Mouse (Mus musculus) hindbrain, embryonic 12.5 days (tissue): Measurements from ENCODE around the gene Dmbx1. TPM values are rescaled to one million over a fixed set of nuclear protein-coding genes. Genes with fewer than 3 reads are reported as not detected.

Experiments
- ATAC-seq: fragments of 200-750 bp; cut with Nextera tagmentation; 2 replicates; pipeline ENCODE4 v1.8.0; 2017; ENCODE audit warnings: moderate TSS enrichment; ENCODE audit not compliant: low FRiP score
- H3K27ac ChIP-seq: fragments of 300-500 bp; sonication (generic); 2 replicates; pipeline ENCODE4 v1.5.1; 2016; ENCODE audit warnings: mild to moderate bottlenecking
- H3K27me3 ChIP-seq: fragments of 300-500 bp; sonication (generic); 2 replicates; pipeline ENCODE4 v1.6.1; 2016; ENCODE audit warnings: mild to moderate bottlenecking
- H3K36me3 ChIP-seq: fragments of 300-500 bp; sonication (generic); 2 replicates; pipeline ENCODE4 v1.6.1; 2016; ENCODE audit warnings: mild to moderate bottlenecking
- H3K4me1 ChIP-seq: fragments of 300-500 bp; sonication (generic); 2 replicates; pipeline ENCODE4 v1.6.1; 2016
- H3K4me2 ChIP-seq: fragments of 300-500 bp; sonication (generic); replicated peaks from 2 replicates; pipeline ENCODE4 v1.6.1; 2016; ENCODE audit warnings: mild to moderate bottlenecking
- H3K4me3 ChIP-seq: fragments of 300-500 bp; sonication (generic); 2 replicates; pipeline ENCODE4 v1.5.1; 2016; ENCODE audit warnings: mild to moderate bottlenecking
- H3K9ac ChIP-seq: fragments of 300-500 bp; sonication (generic); 2 replicates; pipeline ENCODE4 v1.6.1; 2016; ENCODE audit warnings: mild to moderate bottlenecking, moderate library complexity
- H3K9me3 ChIP-seq: fragments of 300-500 bp; sonication (generic); replicated peaks from 2 replicates; pipeline ENCODE4 v1.6.1; 2016; ENCODE audit warnings: mild to moderate bottlenecking
- WGBS: fragments of 180-500 bp; shearing (Covaris S2); methylation state at CpG from one replicate; pipeline ENCODE4 v1.1.7; 2016; 5-methylcytosine and 5-hydroxymethylcytosine counted together
- polyA plus RNA-seq: library from polyadenylated mRNA; unstranded; fragments of >200 nt; fragmentation: Nextera tagmentation; extraction: Ambion mirVana; gene quantifications from 2 replicates; pipeline ENCODE4 v1.2.1, GENCODE M21; 2016

Gene Dmbx1
- polyA plus RNA-seq, 1 experiment from 2014 or later, result 14.7 TPM

DNA sequence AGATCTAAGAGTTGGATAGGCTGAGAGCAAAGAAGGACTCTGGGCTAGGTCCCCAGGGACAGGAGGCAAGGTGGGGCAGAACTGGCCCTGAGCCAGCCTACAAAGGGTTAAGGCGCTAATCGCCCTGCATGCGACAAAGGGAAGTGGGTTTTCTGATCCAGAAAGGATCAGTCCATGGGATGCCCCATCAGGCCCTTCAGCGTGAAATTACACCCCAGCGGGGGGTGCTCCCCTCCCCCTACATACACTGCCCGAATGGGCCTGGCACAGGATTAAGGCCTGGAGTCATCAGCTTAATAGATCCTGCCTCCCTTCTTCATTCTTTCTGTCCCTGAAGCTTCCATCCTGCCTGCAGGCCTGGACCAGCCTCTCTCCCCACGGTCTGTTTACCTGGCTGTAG lies 34.0 kb downstream of the Dmbx1 start:
- Histone ChIP-seq H3K27me3 (peaks cover 79% of the 10 kb centered on the region), H3K4me2 (no peak overlapping the region), H3K9ac (no peak overlapping the region), H3K4me3 (no peak overlapping the region), H3K9me3 (no peaks in the 10 kb centered on the region), H3K36me3 (no peaks in the 10 kb centered on the region), H3K27ac (no peak overlapping the region), H3K4me1 (peaks cover 24% of the 10 kb centered on the region)
- WGBS, result 4% methylated on average over 7 of the region's 7 CpGs
- ATAC-seq, result peak; percentile 32; the same call in 1 of the 2 replicates

DNA sequence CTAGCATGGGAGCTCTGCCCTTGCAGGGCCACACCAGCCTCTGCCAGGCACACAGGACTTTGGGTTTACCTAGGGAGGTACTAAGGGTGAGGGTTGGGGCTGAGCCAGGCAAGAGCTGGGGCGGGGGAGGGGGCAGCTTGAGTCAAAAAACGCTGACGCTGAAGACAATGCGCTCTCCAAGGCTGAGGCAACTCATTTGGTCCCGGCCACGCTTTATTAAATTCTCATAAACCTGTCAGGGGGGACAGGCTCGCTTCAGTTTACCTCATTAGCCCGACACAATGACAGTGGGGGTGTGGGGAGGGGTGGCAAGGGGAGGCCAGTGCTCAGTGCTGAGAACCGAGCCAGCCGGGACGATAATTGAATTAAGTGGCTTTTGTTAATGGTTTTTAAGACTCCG lies 35.4 kb downstream of the Dmbx1 start:
- Histone ChIP-seq H3K36me3 (no peaks in the 10 kb centered on the region), H3K4me3 (no peak overlapping the region), H3K4me2 (no peak overlapping the region), H3K9me3 (no peaks in the 10 kb centered on the region), H3K9ac (no peak overlapping the region), H3K4me1 (peaks cover 24% of the 10 kb centered on the region), H3K27me3 (peaks cover 86% of the 10 kb centered on the region), H3K27ac (no peak overlapping the region)
- ATAC-seq, result peak; percentile 82
- WGBS, result 6% methylated on average over 12 of the region's 12 CpGs

DNA sequence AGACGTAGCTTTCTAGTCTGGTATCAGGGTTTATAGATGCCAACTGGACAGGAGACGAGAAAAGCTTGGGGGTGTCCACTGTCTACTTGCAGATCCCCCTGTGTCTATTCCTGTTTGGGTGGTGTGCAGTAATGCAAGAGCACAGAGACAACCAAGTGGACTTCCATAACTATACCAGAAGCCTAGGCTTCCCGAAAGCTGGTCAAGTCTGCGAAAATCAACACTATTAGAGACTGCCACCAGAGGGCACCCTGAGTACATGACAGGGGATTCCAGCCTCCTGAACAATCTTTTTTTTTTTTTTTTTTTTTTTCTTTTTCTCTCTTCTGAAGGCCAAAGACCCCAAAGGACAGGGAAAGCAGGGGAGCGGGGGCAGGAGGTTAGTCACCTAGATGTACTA lies 36.9 kb downstream of the Dmbx1 start:
- no peak for ATAC-seq
- Histone ChIP-seq H3K4me1 (peaks cover 31% of the 10 kb centered on the region), H3K27ac (no peak overlapping the region), H3K36me3 (no peaks in the 10 kb centered on the region), H3K4me3 (no peak overlapping the region), H3K4me2 (no peak overlapping the region), H3K9ac (no peak overlapping the region), H3K27me3 (peaks cover 87% of the 10 kb centered on the region), H3K9me3 (no peaks in the 10 kb centered on the region)
- WGBS, result 22% methylated on average over 5 of the region's 5 CpGs

DNA sequence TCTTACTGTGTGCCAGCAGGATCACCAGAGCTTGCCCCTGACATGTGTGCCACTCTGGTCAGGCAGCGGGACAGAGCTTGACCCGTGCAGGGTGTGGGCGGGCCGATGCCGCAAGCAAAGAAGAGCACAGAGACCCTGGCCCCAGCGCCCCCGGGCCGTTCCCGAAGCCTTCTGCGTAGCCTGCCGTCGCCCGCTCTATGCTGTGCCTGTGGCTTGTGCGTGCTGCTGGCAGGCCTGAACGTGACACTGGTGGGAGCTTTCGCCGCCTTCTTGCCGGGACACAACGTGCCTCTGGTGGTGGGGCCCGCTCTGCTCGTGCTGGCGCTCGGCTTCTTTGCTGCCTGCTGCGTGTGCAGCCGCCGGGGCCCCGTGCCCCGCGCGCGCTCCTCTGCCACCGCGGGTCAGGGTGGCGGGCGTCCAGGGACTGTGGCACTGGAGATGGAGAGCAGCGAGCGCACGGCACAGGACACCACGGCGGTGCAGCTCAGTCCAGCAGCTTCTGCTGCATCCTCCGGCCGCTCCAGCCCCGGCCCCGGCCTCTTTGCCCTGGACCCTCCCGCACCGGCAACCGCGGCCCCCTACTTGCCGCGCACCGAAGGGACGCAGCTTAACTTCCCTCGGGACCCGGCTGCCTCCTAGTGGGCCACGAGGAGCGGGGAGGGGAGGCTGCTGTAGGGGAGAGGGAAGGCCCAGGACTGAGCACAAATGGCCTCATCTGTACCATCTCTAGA lies 41.7 kb downstream of the Dmbx1 start:
- peaks cover 73% of the 10 kb centered on the region for H3K27me3 ChIP-seq

DNA sequence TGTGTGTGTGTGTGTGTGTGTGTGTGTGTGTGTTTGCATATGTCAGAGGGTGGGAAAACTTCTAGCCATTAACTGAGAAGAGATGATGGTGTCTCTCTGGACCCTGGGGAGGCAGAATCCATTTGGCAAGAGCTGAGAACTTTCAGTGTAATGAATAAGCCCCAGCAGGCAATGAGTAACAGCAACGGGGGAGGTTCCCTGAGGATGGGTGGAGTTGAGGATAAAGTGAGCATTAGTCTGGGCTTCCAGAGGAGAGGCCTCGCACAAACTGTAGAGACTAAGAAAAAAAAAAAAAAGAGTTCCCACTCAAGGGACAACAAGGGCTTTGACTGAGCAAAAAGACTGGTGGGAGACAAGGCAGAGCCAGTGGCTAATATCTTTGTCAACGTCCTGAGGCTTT lies 45.4 kb downstream of the Dmbx1 start:
- H3K36me3 ChIP-seq, result no peaks in the 10 kb centered on the region
- no peak for ATAC-seq
- 10% methylated on average over 3 of the region's 3 CpGs for WGBS
- H3K4me2 ChIP-seq, result no peak overlapping the region
- H3K27me3 ChIP-seq, result peaks cover 75% of the 10 kb centered on the region
- no peak overlapping the region for H3K9ac ChIP-seq
- no peaks in the 10 kb centered on the region for H3K9me3 ChIP-seq
- no peak overlapping the region for H3K27ac ChIP-seq
- H3K4me1 ChIP-seq, result peaks cover 18% of the 10 kb centered on the region
- H3K4me3 ChIP-seq, result no peak overlapping the region

More for the DNA sequence above, 41.7 kb downstream of the Dmbx1 start:
- Histone ChIP-seq H3K4me2 (peak overlapping the region; percentile 80), H3K9ac (peak overlapping the region; percentile 65), H3K9me3 (no peaks in the 10 kb centered on the region), H3K27ac (no peak overlapping the region), H3K4me1 (peaks cover 9% of the 10 kb centered on the region), H3K36me3 (no peaks in the 10 kb centered on the region), H3K4me3 (peak overlapping the region; percentile 41)
- WGBS, result under 1% methylated on average over 56 of the region's 56 CpGs
- peak; percentile 71 for ATAC-seq

DNA sequence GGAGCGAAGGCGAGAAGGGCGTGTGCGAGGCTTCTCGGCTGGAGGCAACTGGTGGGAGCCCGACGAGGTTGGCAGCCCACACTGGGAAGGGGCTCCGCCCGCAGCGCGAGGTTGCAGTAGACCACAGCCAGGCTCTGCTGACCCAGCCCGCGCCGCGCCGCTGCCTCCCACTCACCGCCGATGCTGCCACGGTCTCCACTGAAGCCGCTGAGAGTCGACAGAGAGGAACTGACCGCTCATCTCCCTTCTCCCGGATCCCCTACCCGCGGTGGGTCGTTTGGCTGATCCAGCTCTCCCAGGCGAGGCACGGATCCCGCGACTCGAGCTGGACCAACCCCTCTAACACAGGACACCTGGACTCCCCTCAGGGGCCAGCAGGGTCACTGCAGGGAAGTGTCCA lies 49.2 kb downstream of the Dmbx1 start, which contains the start of gene 6430628N08Rik:
Gene 6430628N08Rik, plus strand, starts transcription at position 113 of the 400 bp plus-strand sequence.
- H3K4me2 ChIP-seq, result peak within 1 kb of the TSS; percentile 58
- H3K9me3 ChIP-seq, result no peaks in the 10 kb centered on the region
- under 1% methylated on average over 31 of the region's 31 CpGs for WGBS
- H3K4me1 ChIP-seq, result peaks cover 9% of the 10 kb centered on the region
- ATAC-seq, result peak; percentile 33; the same call in 1 of the 2 replicates
- H3K27ac ChIP-seq, result no peak within 1 kb of the TSS
- H3K36me3 ChIP-seq, result no peaks in the 10 kb centered on the region
- peak within 1 kb of the TSS; percentile 42 for H3K9ac ChIP-seq
- peak within 1 kb of the TSS; percentile 32 for H3K4me3 ChIP-seq
- H3K27me3 ChIP-seq, result peaks cover 47% of the 10 kb centered on the region

DNA sequence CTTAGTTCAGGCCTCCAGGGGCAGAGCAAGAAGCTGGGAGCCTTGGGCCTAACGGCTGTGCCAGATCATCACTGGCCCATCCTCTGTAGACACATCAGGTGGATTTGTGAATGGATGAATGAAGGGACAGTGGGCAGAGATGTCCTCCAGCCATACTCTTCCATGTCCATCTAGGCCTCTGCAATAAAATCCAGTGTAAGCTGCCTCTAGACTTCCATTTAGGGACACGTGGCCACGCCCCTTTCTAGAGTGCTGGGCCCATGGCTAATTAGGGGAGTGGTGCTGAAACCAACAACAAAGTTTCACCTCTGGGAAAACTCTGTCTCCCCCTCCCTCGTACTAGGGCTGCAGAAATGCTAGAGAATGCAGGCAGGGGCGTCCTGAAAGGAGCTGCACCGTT lies 49.7 kb downstream of the Dmbx1 start:
- Histone ChIP-seq H3K4me3 (peak overlapping the region; percentile 32), H3K36me3 (no peaks in the 10 kb centered on the region), H3K27ac (no peak overlapping the region), H3K27me3 (peaks cover 47% of the 10 kb centered on the region), H3K4me2 (peak overlapping the region; percentile 58), H3K4me1 (peaks cover 9% of the 10 kb centered on the region), H3K9me3 (no peaks in the 10 kb centered on the region), H3K9ac (peak overlapping the region; percentile 42)
- 11% methylated on average over 6 of the region's 6 CpGs for WGBS
- ATAC-seq, result no peak

DNA sequence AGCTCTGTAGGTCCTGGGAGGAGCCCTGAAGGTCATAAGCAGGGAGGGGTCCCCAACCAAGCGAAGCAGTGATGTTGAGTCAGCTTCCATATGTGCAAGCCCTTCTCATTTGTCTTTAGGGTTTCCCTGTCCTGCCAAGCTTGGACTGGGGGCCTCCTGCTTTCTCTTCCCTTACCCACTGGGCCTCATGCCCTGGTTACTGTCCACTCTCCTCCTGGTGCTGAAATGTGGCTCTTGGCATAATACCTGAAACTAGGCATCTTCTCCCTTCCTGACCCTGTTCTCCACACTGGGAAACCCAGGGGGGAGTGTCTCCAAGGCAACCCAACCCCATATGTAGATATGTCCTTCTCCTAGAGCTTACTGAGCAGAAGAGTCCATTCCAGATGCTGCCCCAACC lies 52.9 kb downstream of the Dmbx1 start:
- no peak overlapping the region for H3K9ac ChIP-seq
- no peak overlapping the region for H3K27ac ChIP-seq
- H3K9me3 ChIP-seq, result no peaks in the 10 kb centered on the region
- H3K4me1 ChIP-seq, result peaks cover 17% of the 10 kb centered on the region
- H3K4me3 ChIP-seq, result no peak overlapping the region
- ATAC-seq, result no peak
- H3K36me3 ChIP-seq, result no peaks in the 10 kb centered on the region
- peaks cover 32% of the 10 kb centered on the region for H3K27me3 ChIP-seq
- H3K4me2 ChIP-seq, result no peak overlapping the region
- 56% methylated on average over 1 of the region's 1 CpGs for WGBS

DNA sequence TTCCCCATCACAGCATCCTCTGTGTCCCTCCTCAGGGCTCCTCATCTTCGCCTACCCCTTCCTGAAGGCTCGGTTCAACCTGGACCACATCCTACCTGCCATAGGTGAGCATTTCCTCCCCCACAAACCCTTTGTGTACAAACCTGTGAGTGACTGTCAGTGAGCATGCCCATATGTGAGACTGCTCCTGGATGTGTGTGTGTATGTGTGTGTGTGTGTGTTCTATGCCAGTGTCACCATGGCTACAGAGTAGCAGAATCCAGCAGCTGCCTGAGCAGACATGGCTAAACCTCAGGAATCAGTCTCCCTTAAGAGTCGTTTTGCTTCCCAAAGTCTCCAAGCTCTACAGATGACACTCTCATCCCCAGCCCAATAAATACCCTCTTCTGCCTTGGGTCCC lies 53.9 kb downstream of the Dmbx1 start:
- 80% methylated on average over 3 of the region's 3 CpGs for WGBS
- Histone ChIP-seq H3K27ac (no peak overlapping the region), H3K9ac (no peak overlapping the region)

DNA sequence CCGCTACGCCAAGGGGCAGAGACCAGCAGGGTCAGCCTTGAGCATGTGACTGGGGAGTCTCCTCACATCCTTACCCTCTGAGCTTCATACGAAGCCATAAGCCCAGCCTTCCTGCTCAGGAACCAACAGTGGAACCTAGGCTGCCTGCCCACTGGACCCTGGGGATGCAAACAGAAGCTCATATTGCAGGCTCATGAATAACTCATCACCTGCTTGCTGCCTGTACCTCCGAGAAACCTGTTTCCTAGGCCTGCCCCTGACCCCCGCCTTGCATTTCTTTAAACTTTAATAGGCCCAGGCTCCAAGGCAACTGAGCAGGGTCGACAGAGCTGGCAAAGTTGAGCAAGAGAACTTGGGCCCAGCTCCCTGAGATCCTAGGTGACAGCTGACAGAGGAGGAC lies 55.7 kb downstream of the Dmbx1 start, which contains the start of gene Kncn:
Gene Kncn, plus strand, starts transcription at position 379 of the 400 bp plus-strand sequence.
- H3K36me3 ChIP-seq, result no peaks in the 10 kb centered on the region
- H3K9ac ChIP-seq, result no peak within 1 kb of the TSS
- H3K27ac ChIP-seq, result no peak within 1 kb of the TSS
- no peaks in the 10 kb centered on the region for H3K9me3 ChIP-seq
- no peak within 1 kb of the TSS for H3K4me2 ChIP-seq
- peaks cover 31% of the 10 kb centered on the region for H3K4me1 ChIP-seq
- peaks cover 4% of the 10 kb centered on the region; the same call in 1 of the 2 replicates for H3K27me3 ChIP-seq
- 63% methylated on average over 6 of the region's 6 CpGs for WGBS
- no peak for ATAC-seq
- no peak within 1 kb of the TSS for H3K4me3 ChIP-seq

More for the DNA sequence above, 53.9 kb downstream of the Dmbx1 start:
- H3K4me2 ChIP-seq, result no peak overlapping the region
- H3K9me3 ChIP-seq, result no peaks in the 10 kb centered on the region
- H3K27me3 ChIP-seq, result peaks cover 22% of the 10 kb centered on the region
- H3K4me3 ChIP-seq, result no peak overlapping the region
- no peak for ATAC-seq
- peaks cover 26% of the 10 kb centered on the region for H3K4me1 ChIP-seq
- no peaks in the 10 kb centered on the region for H3K36me3 ChIP-seq

DNA sequence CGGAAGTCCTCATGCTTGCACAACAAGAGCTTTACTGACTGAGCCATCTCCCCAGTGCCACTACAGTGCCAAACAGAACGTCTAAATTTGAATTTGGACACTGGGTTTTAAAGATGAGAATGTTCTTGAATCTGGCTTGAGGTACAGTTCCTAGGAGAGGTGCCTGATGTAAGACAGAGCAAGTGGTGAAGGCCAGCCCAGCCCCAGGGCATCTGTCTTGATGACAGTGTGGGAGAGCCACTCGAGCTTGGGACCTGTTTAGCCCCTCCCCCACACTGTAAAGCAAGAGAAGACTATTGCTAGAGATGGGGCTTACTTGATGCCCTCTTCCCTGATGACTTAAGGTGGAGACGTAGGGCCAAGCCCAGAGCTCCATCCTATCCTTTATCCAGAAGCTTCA lies 57.5 kb downstream of the Dmbx1 start:
- H3K4me1 ChIP-seq, result peaks cover 49% of the 10 kb centered on the region

DNA sequence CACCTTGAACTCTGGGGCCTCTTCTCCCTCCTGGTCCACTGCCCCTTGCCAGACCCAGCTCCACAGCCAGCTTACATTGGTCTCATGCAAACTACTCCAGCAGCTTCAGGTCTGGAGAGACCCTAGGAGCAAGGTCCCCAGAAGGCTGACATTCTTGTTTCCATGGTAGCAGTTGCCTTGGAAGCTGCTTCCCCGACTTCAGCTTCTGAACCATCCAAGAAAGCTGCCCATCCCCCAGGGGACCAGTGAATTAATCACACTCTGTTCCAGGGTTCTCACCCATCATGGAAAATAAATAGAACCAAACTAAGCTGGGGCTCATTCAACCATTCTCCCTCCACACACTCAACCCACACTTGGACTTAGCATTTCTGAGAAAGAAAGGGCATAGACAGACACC lies 58.5 kb downstream of the Dmbx1 start:
- Histone ChIP-seq H3K27ac (peak overlapping the region; percentile 64), H3K36me3 (no peaks in the 10 kb centered on the region), H3K27me3 (no peaks in the 10 kb centered on the region), H3K4me2 (no peak overlapping the region), H3K9me3 (no peaks in the 10 kb centered on the region), H3K9ac (no peak overlapping the region), H3K4me3 (no peak overlapping the region), H3K4me1 (peaks cover 49% of the 10 kb centered on the region)
- ATAC-seq, result peak; percentile 62
- 12% methylated on average over 1 of the region's 1 CpGs for WGBS

More for the DNA sequence above, 57.5 kb downstream of the Dmbx1 start:
- Histone ChIP-seq H3K27ac (no peak overlapping the region), H3K4me2 (no peak overlapping the region), H3K9me3 (no peaks in the 10 kb centered on the region), H3K36me3 (no peaks in the 10 kb centered on the region), H3K4me3 (no peak overlapping the region), H3K27me3 (no peaks in the 10 kb centered on the region), H3K9ac (no peak overlapping the region)
- 60% methylated on average over 4 of the region's 4 CpGs for WGBS
- no peak for ATAC-seq

DNA sequence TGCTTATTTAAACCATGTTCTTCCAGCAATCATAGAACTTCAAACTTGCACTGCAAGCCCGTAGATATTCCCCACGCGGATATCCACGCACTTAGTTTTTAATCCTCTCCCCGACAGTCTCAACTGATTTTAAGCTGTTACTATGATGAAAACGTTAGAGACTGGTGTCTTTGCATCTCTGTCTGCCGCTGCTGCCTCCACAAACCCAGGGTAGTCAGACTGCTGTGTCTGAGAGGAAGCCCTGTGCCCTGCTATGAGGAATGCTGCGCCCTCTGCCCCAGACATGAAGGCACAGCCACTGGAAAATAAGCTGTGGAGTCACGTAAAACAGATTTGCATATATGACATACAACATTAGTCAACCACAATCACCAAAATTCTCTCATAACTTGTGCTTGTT lies 60.9 kb downstream of the Dmbx1 start:
- H3K27ac ChIP-seq, result peak overlapping the region; percentile 80
- 0 out of 2 replicates have a peak overlapping the region, but pooled peaks have one; percentile 32 for H3K4me2 ChIP-seq

More for the DNA sequence above, 60.9 kb downstream of the Dmbx1 start:
- 42% methylated on average over 9 of the region's 9 CpGs for WGBS
- H3K36me3 ChIP-seq, result peaks cover 6% of the 10 kb centered on the region; the same call in 1 of the 2 replicates
- ATAC-seq, result no peak
- H3K9ac ChIP-seq, result no peak overlapping the region
- no peak overlapping the region for H3K4me3 ChIP-seq
- H3K9me3 ChIP-seq, result no peaks in the 10 kb centered on the region
- H3K4me1 ChIP-seq, result peaks cover 47% of the 10 kb centered on the region
- no peaks in the 10 kb centered on the region for H3K27me3 ChIP-seq
